Mouse (Mus musculus) erythroblast, embryonic 14.5 days (primary cell): ENCODE results near the gene Gja4.

ENCODE experiments used
- GATA1 ChIP-seq: IDR thresholded peaks from 2 replicates; pipeline ENCODE4 v1.6.1; 2012; ENCODE audit warnings: low read length, inconsistent platforms, mixed read lengths
- TAL1 ChIP-seq: IDR thresholded peaks from 3 replicates; pipeline ENCODE4 v1.6.1; 2012; ENCODE audit warnings: low read length, inconsistent platforms, mixed read lengths

DNA sequence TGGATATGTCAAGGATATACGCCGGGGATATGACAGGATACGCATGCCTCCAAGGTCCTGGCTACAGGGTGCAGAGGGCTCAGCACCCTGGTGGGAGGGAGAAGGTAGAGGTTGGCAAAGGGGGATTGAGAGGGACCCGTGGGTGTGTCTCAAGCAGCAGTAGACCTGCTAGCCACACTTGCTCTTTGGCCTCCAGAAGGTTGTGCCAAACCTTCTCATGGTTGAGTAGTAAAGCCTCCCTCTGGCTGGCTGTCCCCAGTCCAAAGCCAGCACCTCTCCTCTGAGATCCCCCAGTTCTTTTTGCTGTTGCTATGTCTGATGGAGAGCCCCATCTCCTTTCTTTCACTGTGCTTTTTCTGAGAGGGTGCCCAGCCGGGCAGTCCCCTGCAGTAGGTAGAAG is 11.4 kb upstream of the Gja4 start:
- TF ChIP-seq GATA1 (no peak), TAL1 (no peak)
